Mouse (Mus musculus) A20 (cell line): ENCODE data around the gene Adam26a.
"Not testable (repeated sequence)": the region's sequence is repeated elsewhere in the genome, so short reads cannot be mapped to it uniquely, and the experiment has no call there.

Experiments used
- DNase-seq: peaks from one replicate; pipeline ENCODE4 v3.0.0-alpha.2; 2011; ENCODE audit warnings: low read depth, low spot score

Adam26a gene

GRCm38 (mm10) chr8:43576607-43577006 lies at the start of gene Adam26a:
Gene Adam26a (minus strand): TSS chr8:43576707.
- DNase-seq = not testable (repeated sequence)

DNA sequence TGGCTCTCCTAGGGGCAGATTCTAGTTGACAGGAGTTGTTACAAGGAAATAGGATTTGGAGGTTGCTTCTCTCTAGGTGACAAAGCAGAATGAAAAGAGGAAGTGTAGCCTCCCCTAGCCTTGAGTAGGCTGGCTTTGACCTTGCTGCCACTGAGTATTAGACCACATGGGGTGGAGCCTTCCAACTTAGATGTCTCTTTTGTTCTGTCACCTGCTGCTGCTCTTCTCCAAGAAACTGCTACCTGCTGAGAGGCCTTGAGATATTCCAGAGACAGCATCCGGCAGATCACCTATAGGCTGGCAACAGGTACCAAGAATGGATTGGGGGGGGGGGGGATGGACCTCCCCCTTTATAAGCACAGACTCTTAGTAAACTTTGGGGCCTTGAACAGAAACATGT lies 39.5 kb upstream of the Adam26a start:
- DNase-seq = no peak

- not testable (repeated sequence) for DNase-seq
Observed at GRCm38 (mm10) chr8:43603657-43604056, 27.1 kb upstream of the Adam26a start.

DNA sequence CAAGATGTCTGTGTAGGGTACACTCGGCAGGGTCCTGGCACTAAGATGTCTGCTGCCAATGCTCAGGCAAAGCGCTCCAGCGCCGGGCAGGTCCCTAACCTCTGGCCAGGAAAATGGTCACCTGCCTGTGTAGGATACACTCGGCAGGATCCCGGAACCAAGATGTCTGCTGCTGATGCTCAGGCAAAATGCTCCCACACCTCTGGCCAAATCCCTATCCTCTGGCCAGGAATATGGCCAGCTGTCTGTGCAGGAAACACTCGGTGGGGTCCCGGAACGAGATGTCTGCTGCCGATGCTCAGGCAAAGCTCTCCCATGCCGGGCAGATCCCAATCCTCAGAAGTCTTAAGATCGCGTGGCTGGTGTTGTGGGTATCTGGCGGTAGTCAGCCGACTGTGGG lies 26.7 kb upstream of the Adam26a start:
- DNase-seq = not testable (repeated sequence)

DNA sequence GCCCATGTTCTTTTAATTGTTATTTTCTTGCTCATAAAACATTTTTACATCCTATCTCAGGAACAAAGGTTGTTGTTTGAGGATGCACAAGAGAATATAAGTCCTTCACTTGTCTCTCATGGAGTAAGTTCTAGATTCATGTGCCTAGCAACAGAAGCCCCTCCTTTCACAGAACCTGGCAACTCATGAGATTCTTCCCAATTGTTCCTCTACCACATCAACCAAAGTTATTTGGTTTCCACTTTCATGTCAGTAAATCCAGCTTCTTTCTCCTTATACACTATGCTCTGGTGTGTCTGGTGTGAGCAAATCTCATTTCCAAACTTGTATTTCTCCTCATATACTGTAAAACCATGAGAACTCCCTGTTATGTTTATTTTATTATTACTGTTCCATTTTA lies 48.5 kb downstream of the Adam26a start, which contains the start of gene Adam26b:
TSS of gene Adam26b (minus strand) at position 101 of the 400 bp plus-strand sequence.
- not testable (repeated sequence) for DNase-seq
